Mouse (Mus musculus) liver, postnatal 0 days (tissue): ENCODE measurements around the gene Klhdc7b.

Experiments
- CTCF ChIP-seq: sonication (generic); IDR thresholded peaks from 2 replicates; pipeline ENCODE4 v1.5.1; 2016; ENCODE audit warnings: antibody characterized with exemption, low read depth
- EP300 ChIP-seq: IDR thresholded peaks from 2 replicates; pipeline ENCODE4 v1.6.1; 2016; ENCODE audit warnings: antibody characterized with exemption, low read depth, mild to moderate bottlenecking

DNA sequence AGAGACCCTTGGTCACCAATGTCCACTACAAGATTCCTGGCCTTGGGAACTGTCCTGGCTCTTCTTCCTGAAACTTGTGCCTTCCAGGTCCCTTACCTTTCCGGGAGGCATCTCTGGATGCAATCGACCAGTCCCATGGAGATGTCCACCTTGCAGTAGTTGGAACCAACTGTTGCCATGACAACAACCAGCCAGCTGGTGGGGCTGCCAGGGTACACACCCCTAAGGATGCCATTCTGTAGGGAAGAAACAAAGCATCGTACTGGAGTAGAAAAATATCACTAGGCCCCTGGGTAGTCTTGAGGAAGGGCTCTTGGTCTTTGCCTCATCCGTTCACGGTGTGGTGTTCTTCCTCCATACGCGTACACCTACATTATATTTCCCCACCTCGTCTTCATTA, 39.9 kb downstream of the Klhdc7b start:
- TF ChIP-seq CTCF = no peak
- no peak for TF ChIP-seq EP300
